Mouse (Mus musculus) gastrocnemius, postnatal 10 days (tissue): Measurements from ENCODE around the gene Rmnd5a. TPM values are rescaled to one million over a fixed set of nuclear protein-coding genes. Genes with fewer than 3 reads are reported as not detected.

Source experiments
- DNase-seq: peaks from one replicate; pipeline ENCODE4 v3.0.0; 2021; ENCODE audit warnings: mixed read lengths
- total RNA-seq, 2 experiments: library from RNA; stranded (reverse); gene quantifications; 2 replicates each; pipeline ENCODE4 v1.2.3; 2021

The Rmnd5a gene
- total RNA-seq, 2 experiments from 2014 or later, result 58.0 to 61.9 TPM

DNA sequence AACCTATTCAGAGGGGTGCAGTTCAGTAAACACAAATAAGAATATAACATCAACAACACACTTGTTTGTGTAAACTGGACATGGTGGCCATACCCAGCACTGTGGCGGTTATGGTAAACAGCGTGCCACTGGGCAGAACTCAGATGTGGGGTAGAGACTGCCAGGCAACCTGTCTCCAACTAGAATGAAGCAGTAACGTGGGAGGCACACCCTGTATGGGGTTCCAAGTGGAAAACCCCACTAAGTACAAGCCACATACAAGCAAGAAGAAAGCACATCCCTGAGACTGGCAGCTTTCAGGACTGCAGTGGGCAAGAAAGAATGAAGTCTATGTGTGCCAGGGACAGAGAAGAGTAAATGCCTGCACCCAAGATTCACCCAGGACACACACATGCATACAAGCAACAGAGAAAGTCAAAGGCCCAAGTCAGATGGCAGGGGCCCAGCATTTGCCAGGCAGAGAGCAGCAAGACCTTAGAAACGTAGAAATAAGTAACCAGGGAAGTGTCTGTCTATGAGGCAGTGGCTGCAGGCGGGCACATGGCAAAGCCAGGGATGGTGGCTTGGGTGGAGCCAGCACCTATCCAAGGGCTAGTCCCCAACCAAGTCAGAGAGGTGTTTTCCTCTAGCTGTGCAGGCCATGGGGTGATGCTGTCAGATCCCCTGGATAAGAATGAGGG lies 68.3 kb downstream of the Rmnd5a start:
- no peak for DNase-seq

DNA sequence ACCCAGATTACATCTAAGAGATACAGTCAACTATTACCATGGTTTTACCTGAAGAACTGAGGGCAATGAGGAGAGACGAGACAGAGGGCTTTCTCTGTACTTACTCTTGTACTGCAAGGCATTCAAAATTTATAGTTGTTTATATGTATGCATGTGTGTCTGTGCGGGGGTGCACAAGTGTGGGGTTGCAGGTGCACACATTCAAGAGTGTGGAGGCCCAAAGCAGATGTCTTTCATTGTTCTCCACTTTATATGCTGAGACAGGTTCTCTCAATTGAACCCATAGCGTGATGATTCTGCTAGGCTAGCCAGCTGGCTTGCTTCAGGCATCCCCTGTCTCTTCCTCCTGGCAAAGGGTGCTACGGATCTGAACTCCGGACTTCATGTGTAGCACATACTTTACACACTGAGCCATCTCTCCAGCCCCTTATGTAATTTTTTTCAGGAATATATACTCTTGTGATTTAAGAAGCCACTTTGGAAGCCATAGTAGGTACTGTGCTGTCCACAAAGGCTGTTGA lies 69.3 kb downstream of the Rmnd5a start:
- DNase-seq, result no peak

GRCm38 (mm10) chr6:71369416-71369815 lies 71.0 kb downstream of the Rmnd5a start:
- no peak for DNase-seq

DNA sequence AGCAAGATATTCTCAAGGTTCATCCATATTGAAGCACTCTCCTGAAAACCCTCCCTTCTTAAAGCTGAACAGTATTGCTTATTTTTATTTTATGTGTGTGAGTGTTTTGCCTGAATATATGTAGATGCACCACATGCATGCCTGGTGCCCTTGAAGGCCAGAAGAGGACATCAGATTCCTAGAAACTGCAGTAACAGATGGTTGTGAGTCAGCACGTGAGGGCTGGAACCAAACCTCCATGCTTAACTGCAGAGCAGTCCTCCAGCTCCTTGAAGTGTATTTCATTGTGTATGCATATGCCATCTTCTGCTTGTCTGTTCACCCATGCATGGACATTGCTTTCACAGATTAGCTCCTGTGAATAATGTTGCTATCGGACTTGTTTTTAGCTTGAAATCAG lies 76.4 kb downstream of the Rmnd5a start:
- DNase-seq, result no peak

DNA sequence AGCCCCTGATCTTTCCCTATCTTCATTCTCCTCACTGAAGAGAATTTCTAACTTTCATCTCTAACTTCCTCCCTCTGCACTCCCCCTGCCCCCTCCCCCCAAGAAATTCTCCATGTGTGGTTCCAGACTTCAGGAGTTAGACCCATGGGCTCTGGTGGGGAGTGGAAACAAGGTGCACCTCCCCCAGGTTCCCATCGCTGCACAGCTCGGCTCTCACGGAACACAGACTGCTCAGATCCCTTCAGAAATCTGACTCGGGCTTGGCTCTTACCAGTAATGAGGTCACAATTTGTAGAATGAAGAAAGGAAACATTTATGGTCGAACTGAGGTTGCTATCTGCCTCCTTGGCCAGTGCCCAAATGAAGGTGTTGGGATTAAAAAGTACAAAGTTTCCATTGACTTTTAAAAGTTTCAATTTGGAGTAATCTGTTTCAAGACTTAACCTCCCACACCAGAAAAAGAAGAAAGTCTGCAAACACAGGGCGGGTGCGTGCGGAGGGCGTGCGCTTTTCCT lies 79.2 kb downstream of the Rmnd5a start:
- no peak for DNase-seq

DNA sequence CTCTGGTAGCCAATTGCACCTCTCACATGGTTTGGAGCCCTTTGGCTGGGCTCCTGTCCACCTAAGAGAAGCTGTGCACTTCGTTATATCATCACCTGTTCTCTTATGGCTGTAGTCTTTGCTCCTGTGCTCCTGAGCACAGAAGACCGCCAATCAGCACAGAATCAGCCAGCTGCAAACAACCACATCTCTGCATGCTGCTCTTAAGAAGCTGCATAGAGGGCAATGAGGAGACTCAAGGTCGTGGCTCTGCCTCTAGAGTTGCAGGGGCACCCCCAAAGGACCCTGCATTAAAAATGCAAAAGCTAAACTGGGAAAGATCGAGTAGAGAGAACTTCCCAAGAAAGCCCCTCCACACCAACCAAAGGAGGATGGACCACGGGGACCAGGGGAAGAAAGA lies 79.7 kb downstream of the Rmnd5a start:
- no peak for DNase-seq

GRCm38 (mm10) chr6:71360221-71360620 lies 80.2 kb downstream of the Rmnd5a start:
- no peak for DNase-seq

GRCm38 (mm10) chr6:71357493-71357892 lies 82.9 kb downstream of the Rmnd5a start:
- no peak for DNase-seq

- DNase-seq, result no peak
Observed at GRCm38 (mm10) chr6:71353722-71354121, 86.7 kb downstream of the Rmnd5a start.

DNA sequence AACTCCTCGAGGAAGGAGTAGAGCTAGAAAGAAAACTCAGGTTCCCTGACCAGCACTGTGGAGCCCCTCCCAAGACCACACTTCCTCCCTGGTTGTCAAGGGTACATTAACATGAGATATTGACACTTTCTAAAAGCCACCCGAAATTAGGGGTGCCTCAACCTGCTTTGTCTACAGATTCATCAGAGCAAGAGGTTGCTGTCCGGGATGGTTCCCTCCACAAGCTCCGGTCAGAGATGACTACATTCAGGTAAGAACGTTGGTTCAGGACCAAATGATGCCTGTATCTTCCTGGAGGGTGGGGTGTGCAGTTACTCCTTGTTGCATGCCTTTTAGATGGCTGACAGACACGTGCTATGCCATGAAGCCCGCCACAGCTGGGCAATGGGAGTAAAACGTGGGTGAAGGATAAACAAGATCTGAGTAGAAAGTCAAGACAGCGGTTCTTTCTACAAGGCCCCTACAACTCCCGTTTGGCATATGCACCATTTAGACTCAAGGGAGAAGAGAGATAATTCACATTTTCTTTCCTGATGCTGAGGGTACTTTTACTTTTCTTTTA lies 87.5 kb downstream of the Rmnd5a start:
- DNase-seq, result no peak

DNA sequence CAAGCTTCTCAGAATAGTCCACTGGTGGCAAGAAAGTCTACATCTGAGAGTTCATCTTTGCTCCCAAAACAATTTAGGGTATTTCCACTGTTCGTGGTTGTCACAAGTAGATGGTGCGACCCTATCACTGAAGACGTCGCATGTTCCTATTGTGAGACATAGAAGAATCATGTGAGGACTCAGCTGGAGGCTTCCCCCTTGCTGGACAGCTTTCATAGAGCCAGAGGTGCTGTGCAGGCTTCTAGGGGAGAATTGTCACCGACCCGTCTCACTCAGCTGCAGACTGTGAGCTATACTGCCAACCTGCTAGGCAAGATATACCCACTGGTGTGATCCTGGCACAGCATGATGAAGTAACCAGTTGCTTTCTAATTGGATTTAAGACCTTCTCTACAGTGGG lies 88.2 kb downstream of the Rmnd5a start:
- no peak for DNase-seq

DNA sequence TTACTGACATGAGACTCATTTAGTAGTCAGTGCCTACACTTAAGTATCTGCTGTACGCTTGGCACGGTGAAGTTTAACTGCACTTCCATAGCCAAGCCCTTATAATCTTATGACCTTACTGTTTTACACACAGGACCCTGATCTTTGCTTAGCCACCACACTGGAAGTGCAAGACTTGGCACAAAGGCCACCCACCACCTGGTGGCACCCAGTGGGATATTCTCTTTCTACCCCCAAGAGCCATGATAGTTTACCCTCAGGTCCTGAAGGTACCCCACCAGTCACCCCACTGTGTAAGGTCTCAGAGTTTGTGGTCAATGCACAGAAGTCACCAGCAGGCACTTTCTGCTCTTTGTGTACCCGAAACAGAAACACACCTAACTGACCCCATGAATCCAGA lies 89.2 kb downstream of the Rmnd5a start:
- no peak for DNase-seq

DNA sequence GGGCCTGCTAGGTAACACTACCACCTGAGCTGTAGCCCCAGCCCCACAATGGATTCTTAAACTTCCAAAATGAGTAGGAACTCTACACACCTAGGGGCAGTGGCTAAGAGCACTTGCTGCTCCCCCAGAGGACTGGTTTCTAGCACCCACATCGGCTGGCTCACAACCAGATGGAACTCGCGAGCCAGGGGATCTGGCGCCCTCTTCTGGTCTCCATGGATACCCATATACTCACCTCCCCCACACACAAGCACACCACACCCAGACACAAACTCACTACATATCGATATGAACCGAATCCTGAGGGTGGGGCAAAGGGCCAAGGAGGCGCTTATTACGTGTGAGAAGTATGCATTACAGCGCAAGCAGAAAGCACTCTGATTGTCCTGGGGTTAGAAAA lies 92.4 kb downstream of the Rmnd5a start:
- no peak for DNase-seq

DNA sequence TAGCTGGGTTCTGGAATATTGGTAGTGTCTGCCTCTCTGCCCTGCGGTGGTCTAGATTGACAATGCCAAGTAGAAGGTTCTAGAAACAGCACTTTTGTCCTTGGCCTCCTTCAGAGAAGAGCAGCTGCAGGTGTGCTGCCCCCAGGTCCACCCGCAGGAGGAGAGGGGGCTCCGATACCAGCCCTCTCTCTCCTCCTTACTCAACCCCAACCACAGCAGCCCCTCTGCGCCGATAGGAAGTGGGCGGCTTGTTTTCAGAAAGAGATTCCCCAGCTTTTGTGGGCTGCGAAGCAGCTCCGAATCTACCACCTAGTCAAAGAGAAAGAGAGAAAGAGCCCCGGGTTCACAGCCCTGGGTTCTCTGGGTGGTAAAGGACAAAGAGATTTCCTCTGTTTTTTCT lies 99.3 kb downstream of the Rmnd5a start:
- DNase-seq, result no peak

DNA sequence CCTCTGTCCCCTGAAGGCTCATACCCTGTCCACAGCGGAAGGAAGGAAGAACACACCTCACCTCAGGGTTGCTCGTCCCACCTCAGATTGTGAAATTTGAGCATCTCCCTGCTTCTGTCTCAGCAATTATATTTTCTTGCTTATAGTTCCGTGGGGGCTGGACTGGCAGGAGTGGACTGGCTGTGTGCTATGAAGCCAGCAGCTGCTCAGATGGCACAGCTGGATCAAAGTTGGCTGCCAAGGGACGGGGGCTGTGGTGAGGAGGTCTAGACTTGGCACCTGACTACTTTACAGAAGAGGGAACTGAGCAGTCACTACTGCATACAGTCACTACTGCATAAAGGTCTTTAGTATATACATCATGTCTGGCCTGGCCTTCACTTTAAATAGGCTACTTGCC lies 101.1 kb downstream of the Rmnd5a start:
- no peak for DNase-seq

- no peak for DNase-seq
Observed at GRCm38 (mm10) chr6:71338941-71339340, 101.5 kb downstream of the Rmnd5a start.

Other genes with a start within 250 kb of the Rmnd5a start
- under 1 TPM in 1 of 2 experiments, not detected in 1; 0.70 TPM for gene Fabp1, start 240.8 kb downstream of the Rmnd5a start, total RNA-seq
- gene Krcc1, start 169.0 kb downstream of the Rmnd5a start, total RNA-seq, result 10 to 100 TPM; 32.9 to 33.5 TPM
- 100 to 1,000 TPM; 196 to 220 TPM for gene Smyd1, start 118.4 kb downstream of the Rmnd5a start, total RNA-seq
- under 1 TPM in 1 of 2 experiments, not detected in 1; 0.18 TPM for gene Cd8b1, start 117.8 kb downstream of the Rmnd5a start, total RNA-seq
- gene Cd8a, start 67.2 kb downstream of the Rmnd5a start, total RNA-seq, result under 1 TPM; 0.14 to 0.20 TPM
- 10 to 100 TPM; 20.5 to 22.9 TPM for gene Rnf103, start 53.3 kb upstream of the Rmnd5a start, total RNA-seq
- 10 to 100 TPM; 41.7 to 53.2 TPM for gene Chmp3, start 103.2 kb upstream of the Rmnd5a start, total RNA-seq
- 10 to 100 TPM; 20.5 to 23.9 TPM for gene Kdm3a, start 192.4 kb upstream of the Rmnd5a start, total RNA-seq